Mouse (Mus musculus): ENCODE measurements around the gene Krtap5-2.
"Not testable (repeated sequence)": the region's sequence is repeated elsewhere in the genome, so short reads cannot be mapped to it uniquely, and the experiment has no call there.

The Krtap5-2 gene

GRCm38 (mm10) chr7:142135934-142136333 lies 39.9 kb downstream of the Krtap5-2 start, which contains the start of gene Gm39115:
TSS of gene Gm39115 (minus strand) at chr7:142136034.
- not testable (repeated sequence) for DNase-seq

DNA sequence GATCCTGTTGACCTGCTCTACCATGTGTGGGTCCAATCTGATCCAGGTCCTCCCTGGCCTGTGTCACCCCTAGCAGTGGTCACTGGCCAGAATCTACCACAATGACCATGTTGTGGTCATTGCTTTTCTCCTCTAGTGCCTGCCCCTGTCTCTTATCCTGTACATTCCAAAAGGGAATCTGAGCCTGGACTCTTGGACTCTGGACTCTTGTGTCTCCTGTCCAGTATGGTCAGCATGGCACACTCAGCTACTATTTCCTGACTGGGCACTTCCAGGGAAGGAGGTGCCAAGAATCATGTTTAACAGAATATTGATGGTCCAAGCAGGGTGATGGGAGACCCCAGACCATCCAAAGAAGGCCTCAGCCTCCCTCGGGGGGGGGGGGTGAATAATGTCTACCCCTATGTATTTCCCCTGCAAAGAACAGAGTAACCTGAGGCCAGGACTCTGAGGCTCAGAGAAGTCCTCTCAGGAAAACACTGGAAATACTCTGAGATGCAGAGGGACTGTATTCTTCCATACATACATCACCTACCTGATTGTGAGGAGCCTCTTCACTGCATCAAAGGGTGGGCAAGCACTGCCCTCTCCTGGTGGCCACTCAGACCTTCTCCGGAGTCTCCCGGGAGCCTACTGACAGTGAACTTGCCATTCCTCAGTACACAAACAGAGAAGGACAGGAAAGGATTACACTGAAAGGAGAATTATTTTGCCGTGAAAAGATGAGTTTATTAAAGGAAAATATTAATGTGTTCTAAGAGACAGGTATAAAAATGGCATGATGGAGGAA lies 41.4 kb downstream of the Krtap5-2 start:
- peak; percentile 62 to 70 for DNase-seq

- DNase-seq = no peak
Observed at GRCm38 (mm10) chr7:142128843-142129242, 47.0 kb downstream of the Krtap5-2 start.
